Mouse (Mus musculus) forebrain, embryonic 11.5 days (tissue): ENCODE measurements around the gene Acaa1a. TPM values are rescaled to one million over a fixed set of nuclear protein-coding genes. Genes with fewer than 3 reads are reported as not detected.
A peak's percentile ranks its signal among the peaks of the same experiment; 100 is the strongest.

Experiments
- ATAC-seq: fragments of 200-750 bp; cut with Nextera tagmentation; replicated peaks from 2 replicates; pipeline ENCODE4 v1.8.0; 2017; ENCODE audit warnings: moderate TSS enrichment; ENCODE audit not compliant: low FRiP score
- DNase-seq: peaks from one replicate; pipeline ENCODE4 v3.0.0-alpha.2; 2017; ENCODE audit warnings: low spot score
- H3K27ac ChIP-seq: fragments of 300-500 bp; sonication (generic); 2 replicates; pipeline ENCODE4 v1.5.1; 2014; ENCODE audit warnings: low read depth, low read length
- H3K27me3 ChIP-seq: fragments of 300-500 bp; sonication (generic); 2 replicates; pipeline ENCODE4 v1.6.1; 2014; ENCODE audit warnings: mild to moderate bottlenecking, low read length, mixed read lengths; ENCODE audit not compliant: control insufficient read depth, insufficient read depth
- H3K36me3 ChIP-seq: fragments of 300-500 bp; sonication (generic); 2 replicates; pipeline ENCODE4 v1.6.1; 2014; ENCODE audit warnings: mild to moderate bottlenecking, low read length, moderate library complexity, mixed read lengths; ENCODE audit not compliant: control insufficient read depth, insufficient read depth
- H3K4me1 ChIP-seq: fragments of 300-500 bp; sonication (generic); replicated peaks from 2 replicates; pipeline ENCODE4 v1.6.1; 2014; ENCODE audit warnings: low read length, mixed read lengths; ENCODE audit not compliant: control insufficient read depth, insufficient read depth
- H3K4me2 ChIP-seq: fragments of 300-500 bp; sonication (generic); 2 replicates; pipeline ENCODE4 v1.6.1; 2014; ENCODE audit warnings: low read depth, mild to moderate bottlenecking, low read length, moderate library complexity, mixed read lengths; ENCODE audit not compliant: severe bottlenecking
- H3K4me3 ChIP-seq: fragments of 300-500 bp; sonication (generic); 2 replicates; pipeline ENCODE4 v1.5.1; 2014; ENCODE audit warnings: low read depth, low read length
- H3K9ac ChIP-seq: fragments of 300-500 bp; sonication (generic); 2 replicates; pipeline ENCODE4 v1.6.1; 2014; ENCODE audit warnings: low read length
- H3K9me3 ChIP-seq: fragments of 300-500 bp; sonication (generic); 2 replicates; pipeline ENCODE4 v1.6.1; 2016; ENCODE audit warnings: low read length, mixed read lengths; ENCODE audit not compliant: control insufficient read depth
- WGBS: fragments of 180-500 bp; shearing (Covaris S2); extraction: QIAGEN DNeasy Blood & Tissue Kit; methylation state at CpG from one replicate; pipeline ENCODE4 v1.1.7; 2014; 5-methylcytosine and 5-hydroxymethylcytosine counted together
- polyA plus RNA-seq: library from polyadenylated mRNA; unstranded; fragments of >200 nt; fragmentation: Nextera tagmentation; extraction: Ambion mirVana; gene quantifications from 2 replicates; pipeline ENCODE4 v1.2.1, GENCODE M21; 2014

Gene Acaa1a
- polyA plus RNA-seq, 1 experiment from 2014 or later, result 62.6 TPM

DNA sequence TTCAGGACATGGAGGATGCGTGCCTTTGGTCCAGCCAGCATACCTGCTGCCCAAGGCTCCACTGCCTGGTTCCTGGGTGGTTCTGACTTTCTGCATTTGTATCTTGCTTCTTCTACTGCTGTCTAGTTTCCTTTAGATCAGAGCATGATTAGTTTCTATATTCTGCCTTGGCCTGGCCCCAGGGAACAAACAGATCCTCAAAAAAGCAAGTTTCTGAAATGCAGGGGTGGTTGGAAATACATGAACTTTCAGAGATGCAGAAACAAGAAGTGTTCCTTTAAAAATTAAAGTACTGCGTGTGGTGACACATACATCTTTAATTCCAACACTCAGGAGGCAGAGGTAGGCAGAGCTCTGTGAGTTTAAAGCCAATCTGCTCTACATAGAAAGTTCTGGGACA lies 4.6 kb upstream of the Acaa1a start:
- DNase-seq (no peak), ATAC-seq (no peak)
- 87% methylated on average over 2 of the region's 2 CpGs for WGBS
- H3K9me3 ChIP-seq, result no peaks in the 10 kb centered on the region
- no peak overlapping the region for H3K4me2 ChIP-seq
- H3K27ac ChIP-seq, result no peak overlapping the region
- H3K4me1 ChIP-seq, result peaks cover 2% of the 10 kb centered on the region; the same call in 1 of the 2 replicates
- H3K4me3 ChIP-seq, result no peak overlapping the region
- H3K9ac ChIP-seq, result no peak overlapping the region
- peaks cover 3% of the 10 kb centered on the region; the same call in 1 of the 2 replicates for H3K27me3 ChIP-seq
- no peaks in the 10 kb centered on the region for H3K36me3 ChIP-seq

GRCm38 (mm10) chr9:119335571-119335970 lies 3.9 kb upstream of the Acaa1a start:
- ATAC-seq, result no peak
- WGBS, result 86% methylated on average over 4 of the region's 4 CpGs
- no peak overlapping the region for H3K4me2 ChIP-seq
- no peaks in the 10 kb centered on the region for H3K9me3 ChIP-seq
- H3K4me1 ChIP-seq, result peaks cover 2% of the 10 kb centered on the region; the same call in 1 of the 2 replicates
- H3K27me3 ChIP-seq, result peaks cover 3% of the 10 kb centered on the region; the same call in 1 of the 2 replicates
- H3K9ac ChIP-seq, result no peak overlapping the region
- H3K27ac ChIP-seq, result no peak overlapping the region
- DNase-seq, result no peak
- H3K36me3 ChIP-seq, result no peaks in the 10 kb centered on the region
- no peak overlapping the region for H3K4me3 ChIP-seq

DNA sequence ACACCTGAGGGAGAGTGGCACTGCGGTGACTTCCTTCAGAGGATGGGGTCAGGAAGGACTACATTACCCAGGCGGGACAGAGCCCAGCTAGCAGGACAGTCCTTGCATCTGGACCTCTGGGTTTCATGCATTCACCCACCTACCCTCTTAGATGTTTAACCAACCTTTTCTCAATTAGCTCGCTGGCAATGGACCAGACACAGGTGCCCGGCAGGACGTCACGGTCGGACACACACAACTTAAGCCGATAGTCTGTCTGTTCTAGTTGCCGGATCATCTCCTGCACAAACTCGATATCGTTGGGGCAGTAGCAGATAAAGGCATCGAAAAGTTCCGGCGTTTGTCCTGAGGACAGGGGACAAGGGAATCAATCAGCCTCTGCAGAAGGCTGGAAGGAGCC lies 1.6 kb upstream of the Acaa1a start:
- H3K4me1 ChIP-seq, result peaks cover 5% of the 10 kb centered on the region; the same call in 1 of the 2 replicates
- ATAC-seq (no peak), DNase-seq (peak; percentile 46)
- WGBS, result 93% methylated on average over 14 of the region's 14 CpGs
- H3K27me3 ChIP-seq, result peaks cover 3% of the 10 kb centered on the region; the same call in 1 of the 2 replicates
- H3K4me3 ChIP-seq, result no peak overlapping the region
- H3K9ac ChIP-seq, result no peak overlapping the region
- H3K36me3 ChIP-seq, result no peaks in the 10 kb centered on the region
- no peaks in the 10 kb centered on the region for H3K9me3 ChIP-seq
- H3K4me2 ChIP-seq, result no peak overlapping the region
- no peak overlapping the region for H3K27ac ChIP-seq

- Histone ChIP-seq H3K9me3 (no peaks in the 10 kb centered on the region), H3K27ac (no peak overlapping the region), H3K36me3 (no peaks in the 10 kb centered on the region; the same call in 1 of the 2 replicates), H3K27me3 (peaks cover 3% of the 10 kb centered on the region; the same call in 1 of the 2 replicates), H3K9ac (no peak overlapping the region), H3K4me1 (peaks cover 5% of the 10 kb centered on the region; the same call in 1 of the 2 replicates), H3K4me3 (no peak overlapping the region), H3K4me2 (no peak overlapping the region)
- DNase-seq (no peak), ATAC-seq (no peak)
- WGBS, result 89% methylated on average over 3 of the region's 3 CpGs
These were observed 1.1 kb upstream of the Acaa1a start for GRCm38 (mm10) chr9:119338350-119338749.

DNA sequence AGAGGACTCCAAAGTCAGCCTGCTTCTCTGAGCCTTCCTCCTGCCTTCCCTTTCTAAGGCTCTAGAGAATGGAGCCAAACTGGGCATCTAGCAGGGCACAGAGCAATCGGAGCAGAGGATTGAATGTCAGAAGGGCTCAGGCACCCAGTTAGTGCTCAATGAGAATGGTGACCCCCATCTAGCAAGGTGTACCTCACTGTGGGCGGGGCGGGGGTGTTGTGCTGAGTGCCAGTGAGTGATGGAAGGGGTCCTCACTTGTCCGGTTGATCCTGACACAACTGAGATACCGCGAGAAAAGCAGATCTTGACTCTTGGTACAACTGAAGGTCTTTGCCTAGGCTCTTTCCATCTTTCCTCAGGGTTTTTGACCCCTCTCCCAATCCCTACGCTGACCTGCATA lies 370 bp upstream of the Acaa1a start:
- Histone ChIP-seq H3K4me2 (peak overlapping the region; percentile 68), H3K27ac (no peak overlapping the region), H3K4me1 (peaks cover 7% of the 10 kb centered on the region; the same call in 1 of the 2 replicates), H3K9me3 (no peaks in the 10 kb centered on the region), H3K36me3 (no peaks in the 10 kb centered on the region; the same call in 1 of the 2 replicates), H3K9ac (peak overlapping the region; percentile 59), H3K4me3 (peak overlapping the region; percentile 66; the same call in 1 of the 2 replicates), H3K27me3 (peaks cover 3% of the 10 kb centered on the region; the same call in 1 of the 2 replicates)
- 58% methylated on average over 7 of the region's 7 CpGs for WGBS
- ATAC-seq, result no peak
- peak; percentile 53 for DNase-seq

GRCm38 (mm10) chr9:119340212-119340580 lies 720 bp downstream of the Acaa1a start:
- Histone ChIP-seq H3K4me2 (peak overlapping the region; percentile 68), H3K4me3 (peak overlapping the region; percentile 66), H3K9ac (peak overlapping the region; percentile 59), H3K36me3 (no peaks in the 10 kb centered on the region; the same call in 1 of the 2 replicates), H3K27me3 (peaks cover 3% of the 10 kb centered on the region; the same call in 1 of the 2 replicates), H3K4me1 (peaks cover 7% of the 10 kb centered on the region; the same call in 1 of the 2 replicates), H3K9me3 (no peaks in the 10 kb centered on the region), H3K27ac (0 out of 2 replicates have a peak overlapping the region, but pooled peaks have one; percentile 79)
- DNase-seq (no peak), ATAC-seq (no peak)
- 6% methylated on average over 8 of the region's 8 CpGs for WGBS

DNA sequence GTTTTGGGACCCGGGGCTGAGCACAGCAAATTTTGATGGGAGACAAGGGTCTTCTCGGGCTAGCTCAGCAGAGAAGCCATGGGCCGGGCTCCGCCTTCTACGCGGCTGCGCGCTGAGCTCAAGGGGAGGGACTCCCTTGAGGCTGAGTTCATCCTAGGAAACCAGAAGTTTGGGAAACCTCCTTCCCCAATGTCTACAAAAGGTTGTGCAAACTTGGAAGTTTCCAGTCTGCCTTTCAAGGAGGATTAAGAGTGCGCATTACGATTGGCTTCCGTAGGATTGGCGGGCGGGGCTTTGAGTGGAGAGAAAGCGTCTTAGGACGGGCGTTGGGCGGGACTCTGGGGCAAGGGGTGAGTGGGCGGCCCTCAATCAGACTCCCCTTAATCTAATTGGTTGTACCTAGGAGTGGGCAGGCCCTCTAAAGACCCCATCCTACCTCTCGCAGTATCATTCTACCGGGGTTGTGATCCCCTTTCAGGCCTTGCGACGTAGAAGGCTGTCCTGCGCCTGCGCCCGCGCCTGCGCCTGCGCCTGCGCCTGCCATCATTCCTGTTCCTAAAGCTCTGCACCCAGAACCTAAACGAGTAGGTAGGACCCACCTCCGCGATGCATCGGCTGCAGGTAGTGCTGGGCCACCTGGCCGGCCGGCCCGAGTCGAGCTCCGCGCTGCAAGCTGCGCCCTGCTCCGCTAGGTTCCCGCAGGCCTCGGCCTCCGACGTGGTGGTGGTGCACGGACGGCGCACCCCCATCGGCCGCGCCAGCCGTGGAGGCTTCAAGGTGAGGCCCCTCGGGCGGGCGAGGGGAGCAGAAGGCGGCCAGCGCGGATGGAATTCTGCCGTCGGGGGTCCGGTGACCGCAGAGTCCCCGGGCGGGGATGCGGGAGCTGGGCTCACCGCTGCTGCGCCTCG lies 1.7 kb downstream of the Acaa1a start, which contains the start of gene Myd88:
TSS of gene Myd88 (minus strand) at position 503 of the 908 bp plus-strand sequence.
- peaks cover 3% of the 10 kb centered on the region for H3K36me3 ChIP-seq
- H3K9ac ChIP-seq, result peak within 1 kb of the TSS; percentile 78
- no peaks in the 10 kb centered on the region for H3K9me3 ChIP-seq
- peak; percentile 97 for ATAC-seq
- peak within 1 kb of the TSS; percentile 68 for H3K4me2 ChIP-seq
- H3K4me3 ChIP-seq, result peak within 1 kb of the TSS; percentile 66
- peaks cover 3% of the 10 kb centered on the region; the same call in 1 of the 2 replicates for H3K27me3 ChIP-seq
- WGBS, result under 1% methylated on average over 68 of the region's 68 CpGs
- H3K4me1 ChIP-seq, result peaks cover 7% of the 10 kb centered on the region; the same call in 1 of the 2 replicates
- peak; percentile 96 for DNase-seq
- H3K27ac ChIP-seq, result peak within 1 kb of the TSS; percentile 79

DNA sequence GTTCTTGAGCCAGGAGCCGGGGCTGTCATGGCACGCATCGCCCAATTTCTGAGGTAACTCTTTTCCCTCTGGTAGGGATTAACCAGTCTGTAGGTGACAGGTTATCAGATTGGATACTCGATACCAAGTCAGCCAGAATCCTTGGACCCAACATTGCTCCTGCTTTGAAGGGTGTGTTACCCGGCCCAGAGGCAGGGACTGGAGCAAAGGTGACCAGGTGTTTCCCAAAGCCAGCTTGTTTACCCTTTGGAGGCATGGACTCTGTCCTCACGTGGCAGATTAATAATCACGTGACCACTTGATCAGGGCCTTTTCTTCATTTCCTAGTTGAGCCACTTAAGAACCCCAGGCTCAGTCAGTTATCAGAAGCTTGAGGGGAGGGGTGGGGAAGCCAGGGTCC lies 3.3 kb downstream of the Acaa1a start:
- ATAC-seq (no peak), DNase-seq (no peak)
- 92% methylated on average over 7 of the region's 7 CpGs for WGBS
- H3K27me3 ChIP-seq, result peaks cover 3% of the 10 kb centered on the region; the same call in 1 of the 2 replicates
- H3K36me3 ChIP-seq, result peaks cover 6% of the 10 kb centered on the region
- no peak overlapping the region for H3K27ac ChIP-seq
- no peak overlapping the region for H3K4me2 ChIP-seq
- H3K9me3 ChIP-seq, result no peaks in the 10 kb centered on the region
- H3K4me1 ChIP-seq, result peaks cover 7% of the 10 kb centered on the region; the same call in 1 of the 2 replicates
- no peak overlapping the region for H3K9ac ChIP-seq
- no peak overlapping the region for H3K4me3 ChIP-seq
